Mouse (Mus musculus): ENCODE data around the gene Bin2. TPM values are rescaled to one million over a fixed set of nuclear protein-coding genes. Genes with fewer than 3 reads are reported as not detected.
A peak's percentile ranks its signal among the peaks of the same experiment; 100 is the strongest.

Bin2 gene
- total RNA-seq (2017), result 213 and 221 TPM in 2 replicates

DNA sequence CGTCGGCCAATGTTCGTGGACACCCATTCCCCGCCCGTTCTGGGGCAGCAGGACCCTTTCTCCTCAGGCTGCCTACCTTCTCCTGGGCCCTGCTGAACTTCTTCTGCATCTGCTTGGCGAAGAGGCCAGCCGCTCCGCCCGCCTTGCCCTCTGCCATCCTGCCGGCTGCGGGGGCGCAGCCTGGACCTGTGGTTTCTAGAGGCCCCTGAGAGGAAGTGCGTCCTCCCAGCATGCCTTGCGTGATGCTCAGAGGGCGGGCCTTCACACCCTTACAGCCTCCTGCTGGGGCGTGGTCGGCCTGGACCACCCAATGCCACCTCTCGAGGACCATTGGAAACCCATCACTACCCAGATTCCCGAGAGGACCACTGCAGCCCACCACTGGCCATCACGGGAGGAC, at the start of gene Bin2:
TSS of gene Bin2 (minus strand) at position 217 of the 400 bp plus-strand sequence.
- peak; percentile 63 to 74 for ATAC-seq (replicated peaks in 1 of 2; ENCODE audit: insufficient read depth in 1 of 2, low FRiP score in 2 of 2, low TSS enrichment in 1 of 2, low read depth in 1 of 2, poor library complexity in 2 of 2, severe bottlenecking in 2 of 2)

DNA sequence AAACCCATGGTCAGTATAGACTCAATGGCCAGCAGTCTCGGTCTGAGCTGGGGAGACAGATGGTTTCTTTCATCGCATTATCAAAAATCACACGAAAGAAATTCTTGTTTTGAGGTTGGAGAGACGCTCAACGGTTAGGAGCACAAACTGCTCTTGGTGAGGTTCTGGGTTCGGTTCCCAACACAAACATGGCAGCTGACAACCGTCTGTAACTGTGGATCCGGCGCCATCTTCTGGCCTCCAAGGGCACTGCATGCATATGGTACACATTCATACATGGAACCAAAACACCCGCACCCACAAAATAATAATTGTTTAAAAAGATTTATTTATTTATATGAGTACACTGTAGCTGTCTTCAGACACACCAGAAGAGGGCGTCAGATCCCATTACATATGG, 49.2 kb upstream of the Bin2 start:
- no peak for ATAC-seq (replicated peaks in 1 of 2; ENCODE audit: insufficient read depth in 1 of 2, low FRiP score in 2 of 2, low TSS enrichment in 1 of 2, low read depth in 1 of 2, poor library complexity in 2 of 2, severe bottlenecking in 2 of 2)

DNA sequence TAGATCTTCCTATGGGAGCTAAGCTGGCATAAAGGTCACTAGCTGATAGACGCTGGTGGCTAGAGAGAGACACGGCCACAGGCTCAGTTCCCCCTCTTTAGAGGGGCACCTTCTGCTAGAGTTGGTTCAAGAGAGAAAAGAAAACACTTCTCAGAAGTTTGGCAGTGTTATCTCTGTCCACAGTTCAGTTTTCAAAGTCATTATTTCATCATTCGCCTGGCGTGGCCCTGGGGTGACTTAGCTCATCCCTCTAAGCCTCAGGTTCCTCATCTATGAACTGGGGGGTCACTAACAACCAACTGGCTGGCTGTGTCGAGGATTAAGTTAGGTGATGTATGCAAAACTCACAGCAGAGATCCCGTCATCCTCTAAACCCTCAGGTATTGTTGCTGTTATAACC, 48.6 kb upstream of the Bin2 start:
- no peak; a peak in 1 of 4 replicates for ATAC-seq (replicated peaks in 1 of 2; ENCODE audit: insufficient read depth in 1 of 2, low FRiP score in 2 of 2, low TSS enrichment in 1 of 2, low read depth in 1 of 2, poor library complexity in 2 of 2, severe bottlenecking in 2 of 2)

DNA sequence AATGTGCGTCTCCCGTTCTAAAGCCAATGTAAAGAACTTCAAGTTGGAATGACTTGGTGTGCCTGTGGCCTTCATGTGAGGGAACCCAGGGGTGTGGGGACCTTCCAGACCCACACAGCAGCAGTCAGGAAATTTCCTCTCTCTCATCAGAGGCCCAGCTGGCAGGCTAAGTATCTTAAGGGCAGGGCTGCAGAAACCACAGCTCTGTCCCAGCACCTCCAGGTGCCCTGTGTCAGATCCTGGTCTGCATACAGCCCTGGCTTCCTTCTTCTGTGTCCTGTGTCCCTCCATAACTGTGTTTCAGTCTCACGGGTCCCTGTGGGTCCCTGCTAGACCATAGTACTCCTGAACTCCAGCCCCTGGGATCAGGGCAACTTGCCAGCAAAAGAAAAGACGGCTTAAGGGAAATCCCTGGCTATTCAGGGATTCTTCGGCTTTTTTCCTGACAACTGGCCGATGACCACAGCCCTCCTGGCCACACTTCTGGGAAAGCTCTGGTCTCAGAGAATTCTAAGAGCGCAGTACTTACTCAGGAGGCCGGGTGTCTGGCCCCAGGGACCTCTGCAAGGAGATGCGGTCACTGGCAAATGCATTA, 46.1 kb upstream of the Bin2 start:
- ATAC-seq (replicated peaks in 1 of 2; ENCODE audit: insufficient read depth in 1 of 2, low FRiP score in 2 of 2, low TSS enrichment in 1 of 2, low read depth in 1 of 2, poor library complexity in 2 of 2, severe bottlenecking in 2 of 2), result no peak

DNA sequence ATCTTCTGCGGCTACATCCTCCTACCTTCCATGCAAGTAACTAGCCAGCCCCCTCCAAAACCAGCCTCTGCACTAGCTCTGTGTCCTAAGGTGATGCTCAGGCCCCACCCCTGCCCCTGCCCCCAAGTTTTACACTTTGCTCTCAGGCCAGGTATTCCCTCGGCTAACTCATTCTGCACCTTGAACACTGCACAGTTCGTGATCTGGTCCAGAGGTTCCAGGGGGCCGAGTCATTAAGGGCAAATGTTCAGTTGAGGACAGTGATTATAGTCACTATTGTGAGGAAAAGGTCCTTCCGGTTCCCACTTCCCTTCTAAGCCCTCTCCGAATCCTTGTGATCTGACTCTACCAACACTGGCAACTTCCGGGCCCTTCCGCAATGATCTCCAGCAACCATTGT, 45.1 kb upstream of the Bin2 start:
- no peak for ATAC-seq (replicated peaks in 1 of 2; ENCODE audit: insufficient read depth in 1 of 2, low FRiP score in 2 of 2, low TSS enrichment in 1 of 2, low read depth in 1 of 2, poor library complexity in 2 of 2, severe bottlenecking in 2 of 2)

DNA sequence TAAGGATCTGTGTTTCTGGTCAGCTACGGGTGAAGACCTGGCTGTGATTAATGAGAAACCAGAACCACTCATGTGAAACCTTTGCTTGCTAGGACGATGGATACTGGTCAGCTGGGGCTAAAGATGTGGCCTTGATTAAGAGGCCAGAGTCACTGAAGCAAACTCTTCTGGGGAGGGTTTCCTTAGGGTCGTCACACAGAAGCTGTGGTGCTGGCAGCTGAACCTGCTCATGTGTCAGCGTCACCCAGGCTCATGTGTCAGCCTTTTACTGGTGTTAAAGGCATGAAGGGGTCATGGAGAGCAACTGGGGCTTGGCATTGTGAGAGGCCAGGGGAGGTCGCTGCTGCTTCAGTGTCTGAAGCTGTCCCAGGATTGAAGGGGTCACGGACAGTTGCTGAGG, 41.5 kb upstream of the Bin2 start:
- no peak for ATAC-seq (replicated peaks in 1 of 2; ENCODE audit: insufficient read depth in 1 of 2, low FRiP score in 2 of 2, low TSS enrichment in 1 of 2, low read depth in 1 of 2, poor library complexity in 2 of 2, severe bottlenecking in 2 of 2)

DNA sequence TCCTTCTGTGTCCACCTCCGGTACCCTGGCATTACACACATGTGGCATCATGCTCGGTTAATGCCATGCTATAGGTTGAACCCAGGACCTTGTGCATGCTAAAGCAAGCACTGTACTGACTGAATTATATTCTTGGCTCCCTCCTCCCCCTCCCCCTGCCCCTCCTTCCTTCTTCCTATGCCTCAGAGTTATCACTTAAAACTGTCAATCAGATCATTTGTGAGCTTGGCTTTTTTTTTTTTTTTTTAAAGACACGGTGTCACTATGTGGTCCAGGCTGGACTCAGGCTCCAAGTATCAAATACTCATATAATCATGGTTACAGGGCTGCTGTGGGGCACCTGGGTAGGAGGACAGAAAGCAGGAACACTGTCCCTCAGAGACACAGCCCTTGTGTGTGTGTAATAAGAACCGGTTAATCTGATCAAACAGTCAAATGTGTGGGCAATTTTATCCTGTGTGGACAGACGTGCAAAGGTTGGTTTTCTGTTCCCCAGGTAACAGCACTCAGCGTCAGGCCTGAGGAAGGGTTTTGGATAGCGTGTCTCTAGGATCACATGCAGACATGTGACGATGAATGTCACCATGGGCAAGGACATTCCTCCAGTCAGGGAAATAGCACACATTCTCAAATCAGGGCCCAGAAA, 39.2 kb upstream of the Bin2 start:
- no peak for ATAC-seq (replicated peaks in 1 of 2; ENCODE audit: insufficient read depth in 1 of 2, low FRiP score in 2 of 2, low TSS enrichment in 1 of 2, low read depth in 1 of 2, poor library complexity in 2 of 2, severe bottlenecking in 2 of 2)

DNA sequence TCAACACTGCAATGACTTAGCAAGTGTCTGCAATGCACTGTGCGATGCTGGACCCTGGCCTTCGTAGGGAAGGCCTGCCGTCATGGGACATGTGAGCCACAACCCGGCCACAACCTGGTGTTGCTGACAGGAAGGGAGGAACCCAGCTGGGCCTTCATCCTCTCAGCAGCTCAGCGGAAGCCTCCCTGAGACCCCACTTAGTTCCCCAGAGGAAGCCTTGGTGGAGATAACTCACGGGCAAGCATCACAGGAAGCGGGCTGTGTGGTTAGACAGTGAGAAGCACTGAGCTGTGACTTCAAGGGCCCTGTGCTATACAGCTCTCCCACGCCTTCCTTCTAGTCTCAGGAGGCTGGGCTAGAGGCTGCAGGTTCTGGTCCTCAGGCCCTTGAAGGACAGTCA, 36.9 kb upstream of the Bin2 start:
- peak; percentile 88 to 92 for ATAC-seq (replicated peaks in 1 of 2; ENCODE audit: insufficient read depth in 1 of 2, low FRiP score in 2 of 2, low TSS enrichment in 1 of 2, low read depth in 1 of 2, poor library complexity in 2 of 2, severe bottlenecking in 2 of 2)

DNA sequence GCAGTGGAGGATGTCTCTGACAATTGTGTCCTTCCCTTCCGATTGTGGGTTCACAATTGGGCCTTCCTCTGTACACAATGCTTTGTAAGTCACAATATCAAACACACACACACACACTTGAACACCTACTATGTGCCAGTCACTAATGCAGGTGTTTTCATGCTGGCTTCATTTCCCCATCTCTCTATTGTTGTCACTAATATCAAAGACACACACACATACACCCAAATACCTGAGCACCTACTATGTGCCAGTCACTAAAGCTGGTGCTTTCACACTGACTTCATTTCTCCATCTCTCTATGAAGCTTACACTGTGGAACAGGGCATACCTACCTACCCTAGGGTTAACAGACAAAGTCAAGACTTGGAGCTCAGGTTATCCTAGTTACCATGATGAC, 36.0 kb upstream of the Bin2 start:
- no peak for ATAC-seq (replicated peaks in 1 of 2; ENCODE audit: insufficient read depth in 1 of 2, low FRiP score in 2 of 2, low TSS enrichment in 1 of 2, low read depth in 1 of 2, poor library complexity in 2 of 2, severe bottlenecking in 2 of 2)

DNA sequence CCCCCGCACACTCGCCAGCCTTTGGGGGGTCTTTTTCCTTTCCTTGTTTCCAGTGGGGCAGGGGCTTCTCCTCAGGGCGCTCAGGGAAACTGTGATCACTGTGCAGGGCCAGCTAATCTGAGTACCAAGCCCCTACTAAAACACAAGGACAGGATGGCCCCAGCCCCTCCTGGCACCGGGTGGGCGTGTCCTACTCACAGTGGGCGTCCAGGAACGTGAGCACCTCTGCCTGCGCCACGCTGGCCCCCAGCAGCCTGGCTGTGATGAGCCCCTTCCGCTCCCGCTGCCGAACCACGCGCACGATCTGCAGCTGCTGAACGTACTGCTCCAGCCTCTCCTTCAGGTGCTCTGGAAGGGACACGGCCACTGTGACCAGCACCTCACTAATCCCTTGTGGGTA, 34.6 kb upstream of the Bin2 start:
- no peak for ATAC-seq (replicated peaks in 1 of 2; ENCODE audit: insufficient read depth in 1 of 2, low FRiP score in 2 of 2, low TSS enrichment in 1 of 2, low read depth in 1 of 2, poor library complexity in 2 of 2, severe bottlenecking in 2 of 2)

DNA sequence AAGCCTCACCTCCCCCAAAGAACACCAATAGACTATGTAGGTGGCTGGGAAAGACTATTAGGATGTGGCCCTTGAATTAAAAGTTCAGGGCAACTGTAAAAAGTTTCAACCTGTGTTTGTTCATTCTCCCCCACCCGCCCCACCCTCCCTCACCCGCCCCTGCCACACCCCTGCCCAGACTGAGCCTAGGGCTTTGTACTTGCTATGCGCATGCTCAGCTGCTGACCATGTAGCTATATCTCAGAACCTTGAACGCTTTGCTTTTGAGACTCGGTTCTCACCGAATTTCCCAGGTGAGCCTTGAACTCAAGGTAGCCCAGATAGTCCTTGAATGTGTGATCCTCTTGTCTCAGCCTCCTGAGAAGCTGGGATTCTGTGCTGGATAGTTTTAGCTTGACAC, 32.5 kb upstream of the Bin2 start:
- no peak for ATAC-seq (replicated peaks in 1 of 2; ENCODE audit: insufficient read depth in 1 of 2, low FRiP score in 2 of 2, low TSS enrichment in 1 of 2, low read depth in 1 of 2, poor library complexity in 2 of 2, severe bottlenecking in 2 of 2)

DNA sequence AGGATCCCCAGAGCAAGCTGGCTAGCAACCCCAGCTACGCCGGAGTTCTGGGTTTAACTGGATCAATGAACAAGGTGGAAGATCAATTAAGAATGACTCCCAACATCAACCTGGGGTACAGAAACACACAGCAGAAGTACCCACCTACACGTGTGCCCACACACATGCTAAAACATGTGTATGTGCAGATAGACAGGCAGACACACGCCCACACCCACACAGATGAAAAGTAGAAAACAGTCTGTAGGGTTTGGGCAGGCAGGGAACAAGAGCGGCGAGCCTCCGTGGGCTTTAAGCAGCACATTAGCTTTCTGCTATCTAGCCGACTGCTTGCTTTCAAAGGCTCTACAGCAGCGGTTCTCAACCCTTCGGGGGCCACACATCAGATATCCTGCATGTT, 31.8 kb upstream of the Bin2 start:
- no peak for ATAC-seq (replicated peaks in 1 of 2; ENCODE audit: insufficient read depth in 1 of 2, low FRiP score in 2 of 2, low TSS enrichment in 1 of 2, low read depth in 1 of 2, poor library complexity in 2 of 2, severe bottlenecking in 2 of 2)

DNA sequence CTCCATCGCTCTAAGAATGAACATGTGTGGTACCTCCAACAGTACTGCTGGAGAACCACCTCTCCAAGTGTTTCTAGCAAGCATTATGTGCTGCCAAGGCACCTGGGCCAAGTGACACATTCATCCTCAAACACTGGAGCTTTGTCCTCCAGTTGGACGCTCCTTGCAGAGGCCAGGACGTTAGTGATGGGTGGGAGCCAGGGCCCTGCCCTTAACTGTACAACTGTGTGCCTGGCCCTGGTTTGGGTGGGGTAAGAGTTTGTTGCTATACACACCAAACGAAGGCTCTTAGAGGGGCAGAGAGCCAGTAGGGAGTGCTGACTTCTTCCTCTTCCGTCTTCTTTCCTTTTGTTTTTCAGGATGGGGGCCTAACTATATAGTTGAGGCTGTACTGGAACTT, 31.1 kb upstream of the Bin2 start:
- no peak for ATAC-seq (replicated peaks in 1 of 2; ENCODE audit: insufficient read depth in 1 of 2, low FRiP score in 2 of 2, low TSS enrichment in 1 of 2, low read depth in 1 of 2, poor library complexity in 2 of 2, severe bottlenecking in 2 of 2)

DNA sequence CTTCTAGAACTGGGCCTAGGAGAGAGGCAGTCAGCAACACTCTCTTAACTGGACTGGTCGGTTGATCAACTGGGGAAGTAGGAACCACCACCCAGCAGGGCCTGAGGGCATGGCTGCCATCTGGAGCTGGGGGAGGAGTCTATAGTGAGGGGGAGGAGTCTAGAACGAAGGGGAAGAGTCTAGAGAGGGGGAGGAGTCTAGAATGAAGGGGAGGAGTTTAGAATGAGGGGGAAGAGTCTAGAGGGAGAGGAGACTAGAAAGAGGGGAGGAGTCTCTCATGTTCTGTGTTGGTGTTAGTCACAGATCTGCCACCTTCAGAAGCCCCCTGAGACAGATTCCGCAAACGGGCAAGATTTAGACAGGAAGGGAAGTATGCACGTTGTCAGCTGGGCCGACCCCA, 30.0 kb upstream of the Bin2 start:
- peak; percentile 19 to 37; a peak in 1 of 4 replicates for ATAC-seq (replicated peaks in 1 of 2; ENCODE audit: insufficient read depth in 1 of 2, low FRiP score in 2 of 2, low TSS enrichment in 1 of 2, low read depth in 1 of 2, poor library complexity in 2 of 2, severe bottlenecking in 2 of 2)

DNA sequence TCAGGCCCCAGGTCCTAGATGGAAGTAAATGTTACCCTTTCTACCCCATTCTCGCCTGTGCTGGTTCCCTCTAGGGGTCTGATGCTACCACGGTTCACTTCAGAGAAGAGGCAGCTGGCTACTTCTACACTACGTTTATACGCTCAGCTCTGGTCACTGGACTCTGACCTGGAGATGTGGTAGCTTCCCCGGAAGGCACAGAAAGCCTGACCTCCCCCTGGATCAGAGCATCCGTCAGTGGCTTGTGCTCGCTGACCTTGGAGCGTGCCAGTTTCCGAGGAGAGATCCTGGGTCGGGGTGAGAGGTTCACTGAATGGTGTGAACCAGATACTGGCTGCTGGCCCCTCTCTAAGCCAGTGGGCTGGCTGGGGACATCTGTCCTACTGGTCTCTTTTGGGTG, 28.7 kb upstream of the Bin2 start:
- no peak for ATAC-seq (replicated peaks in 1 of 2; ENCODE audit: insufficient read depth in 1 of 2, low FRiP score in 2 of 2, low TSS enrichment in 1 of 2, low read depth in 1 of 2, poor library complexity in 2 of 2, severe bottlenecking in 2 of 2)

DNA sequence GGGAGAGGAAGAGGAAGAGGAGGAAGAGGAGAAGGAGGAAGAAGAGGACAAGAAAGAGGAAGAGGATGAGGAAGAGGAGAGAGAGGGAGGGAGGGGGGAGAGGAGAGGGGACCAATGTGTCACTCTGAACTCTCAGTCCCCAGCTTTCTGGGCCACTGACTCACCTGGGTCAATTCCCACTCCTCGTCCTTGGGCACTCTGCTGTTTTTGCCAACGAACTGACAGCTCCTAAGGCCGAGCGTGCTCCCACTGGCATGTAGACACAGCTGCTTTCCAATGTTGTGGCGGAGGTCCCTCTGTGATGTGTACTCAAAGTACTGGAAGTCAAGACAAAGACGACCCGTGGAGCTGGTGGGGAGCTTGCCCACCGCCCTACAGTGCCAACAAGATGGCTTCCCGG, 25.1 kb upstream of the Bin2 start:
- no peak for ATAC-seq (replicated peaks in 1 of 2; ENCODE audit: insufficient read depth in 1 of 2, low FRiP score in 2 of 2, low TSS enrichment in 1 of 2, low read depth in 1 of 2, poor library complexity in 2 of 2, severe bottlenecking in 2 of 2)

DNA sequence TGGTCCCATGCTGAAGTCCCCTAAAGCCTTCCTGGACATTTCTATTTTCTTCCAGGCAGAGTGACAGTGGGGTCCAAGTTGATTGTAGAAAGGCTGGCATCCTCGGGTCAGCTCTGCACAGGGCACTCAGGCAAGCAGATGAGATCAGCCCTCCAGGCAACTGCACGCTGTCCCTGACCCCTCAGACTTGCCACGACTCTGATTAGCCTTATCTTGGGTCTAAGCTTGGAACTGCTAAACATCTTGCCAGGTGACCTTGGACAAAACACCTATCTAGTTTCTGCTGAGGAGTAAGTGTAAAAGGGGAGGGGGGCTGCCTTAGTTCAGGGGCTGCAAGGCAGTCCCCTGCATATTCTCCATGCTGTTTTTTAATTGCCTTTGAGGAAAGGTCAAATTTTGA, 22.6 kb upstream of the Bin2 start:
- no peak for ATAC-seq (replicated peaks in 1 of 2; ENCODE audit: insufficient read depth in 1 of 2, low FRiP score in 2 of 2, low TSS enrichment in 1 of 2, low read depth in 1 of 2, poor library complexity in 2 of 2, severe bottlenecking in 2 of 2)

DNA sequence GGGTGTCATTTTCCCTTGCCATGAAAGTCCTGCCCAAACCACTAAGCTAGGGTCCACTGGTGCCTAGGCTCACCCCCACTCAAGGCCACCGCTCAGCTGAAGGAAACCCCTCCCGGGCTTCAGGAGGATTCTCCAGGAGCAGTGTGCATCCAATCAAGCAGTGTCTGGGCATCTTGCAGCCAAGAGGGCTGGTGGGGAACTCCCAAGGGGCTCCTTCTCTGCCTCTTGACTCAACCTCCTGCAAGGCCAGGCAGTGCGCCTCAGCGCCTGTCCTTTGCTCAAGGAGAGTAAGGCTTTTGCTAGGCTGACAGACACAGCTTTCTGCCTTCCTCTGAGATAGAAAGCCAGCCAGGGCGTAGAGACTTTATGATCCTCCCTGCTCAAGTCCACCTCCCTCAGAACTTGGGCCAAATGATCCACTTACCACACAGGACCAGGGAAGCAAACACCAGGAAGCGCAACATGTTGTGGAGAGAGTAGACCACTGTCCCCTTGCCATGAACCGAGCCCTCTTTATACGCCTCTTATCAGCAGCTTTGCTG, 18.1 kb upstream of the Bin2 start, which contains the start of gene Cela1:
TSS of gene Cela1 (minus strand) at position 492 of the 542 bp plus-strand sequence.
- ATAC-seq (replicated peaks in 1 of 2; ENCODE audit: insufficient read depth in 1 of 2, low FRiP score in 2 of 2, low TSS enrichment in 1 of 2, low read depth in 1 of 2, poor library complexity in 2 of 2, severe bottlenecking in 2 of 2), result no peak

DNA sequence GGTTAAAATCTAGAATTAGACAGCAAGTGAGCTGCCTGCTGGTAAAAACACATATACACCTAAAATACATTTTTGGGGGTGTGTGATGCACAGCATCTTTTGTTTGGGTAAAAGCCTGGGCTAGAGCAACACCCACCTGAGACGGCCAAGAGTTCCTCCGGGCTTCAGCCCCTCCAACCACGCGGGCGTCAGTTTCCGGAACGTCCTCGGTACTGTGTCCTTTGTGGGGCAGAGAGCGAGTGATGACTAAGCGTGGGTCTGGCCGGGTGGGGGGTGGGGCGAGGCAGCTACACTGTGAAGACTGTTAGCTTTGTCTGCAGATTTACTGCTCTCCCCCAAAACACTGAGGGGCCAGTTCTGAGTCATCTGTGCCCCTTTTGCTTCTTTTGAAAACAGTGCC, 17.6 kb upstream of the Bin2 start:
- peak; percentile 77 to 83 for ATAC-seq (replicated peaks in 1 of 2; ENCODE audit: insufficient read depth in 1 of 2, low FRiP score in 2 of 2, low TSS enrichment in 1 of 2, low read depth in 1 of 2, poor library complexity in 2 of 2, severe bottlenecking in 2 of 2)

Data from hematopoietic stem cell, adult 5-6 weeks (primary cell).